Mouse (Mus musculus) right cerebral cortex, adult 18-20 months (tissue): ENCODE measurements around the gene Aanat.
"Not testable (repeated sequence)": the region's sequence is repeated elsewhere in the genome, so short reads cannot be mapped to it uniquely, and the experiment has no call there.

Source experiments
- DNase-seq: peaks from one replicate; pipeline ENCODE4 v3.0.0; 2022; ENCODE audit warnings: mixed read lengths

Gene Aanat

GRCm38 (mm10) chr11:116574982-116575381 is 11.2 kb upstream of the Aanat start:
- DNase-seq = no peak

- DNase-seq = no peak
Observed at GRCm38 (mm10) chr11:116575396-116575795, 10.8 kb upstream of the Aanat start.

- no peak for DNase-seq
Observed at GRCm38 (mm10) chr11:116579280-116579679, 7.0 kb upstream of the Aanat start.

- no peak for DNase-seq
Observed at GRCm38 (mm10) chr11:116580031-116580652, 6.1 kb upstream of the Aanat start.

- DNase-seq = peak; percentile 60
Observed at GRCm38 (mm10) chr11:116580711-116581375, 5.4 kb upstream of the Aanat start.

GRCm38 (mm10) chr11:116581376-116581814 is 4.8 kb upstream of the Aanat start, which contains the start of gene Ube2o:
Gene Ube2o, minus strand, starts transcription at chr11:116581447.
- peak; percentile 91 for DNase-seq

GRCm38 (mm10) chr11:116585682-116586081 is 550 bp upstream of the Aanat start:
- no peak for DNase-seq

GRCm38 (mm10) chr11:116586801-116587631 is 784 bp downstream of the Aanat start:
- DNase-seq = peak; percentile 39

GRCm38 (mm10) chr11:116589020-116589531 is 2.8 kb downstream of the Aanat start:
- no peak for DNase-seq

- no peak for DNase-seq
Observed at GRCm38 (mm10) chr11:116589574-116589973, 3.3 kb downstream of the Aanat start.

- no peak for DNase-seq
Observed at GRCm38 (mm10) chr11:116591621-116592020, 5.4 kb downstream of the Aanat start.

- peak; percentile 92 for DNase-seq
Observed at GRCm38 (mm10) chr11:116592428-116592827, 6.2 kb downstream of the Aanat start.

- no peak for DNase-seq
Observed at GRCm38 (mm10) chr11:116593345-116593744, 7.1 kb downstream of the Aanat start.

GRCm38 (mm10) chr11:116596766-116597165 is 10.5 kb downstream of the Aanat start:
- no peak for DNase-seq

- no peak for DNase-seq
Observed at GRCm38 (mm10) chr11:116598193-116598592, 12.0 kb downstream of the Aanat start.

GRCm38 (mm10) chr11:116599230-116599629 is 13.0 kb downstream of the Aanat start:
- DNase-seq = no peak

- no peak for DNase-seq
Observed at GRCm38 (mm10) chr11:116601166-116601565, 14.9 kb downstream of the Aanat start.

- DNase-seq = no peak
Observed at GRCm38 (mm10) chr11:116602043-116602442, 15.8 kb downstream of the Aanat start.

- DNase-seq = no peak
Observed at GRCm38 (mm10) chr11:116603339-116603738, 17.1 kb downstream of the Aanat start.

GRCm38 (mm10) chr11:116604097-116604496 is 17.9 kb downstream of the Aanat start:
- no peak for DNase-seq

- DNase-seq = no peak
Observed at GRCm38 (mm10) chr11:116607717-116608116, 21.5 kb downstream of the Aanat start.

GRCm38 (mm10) chr11:116609965-116610630 is 23.9 kb downstream of the Aanat start:
- DNase-seq = no peak

GRCm38 (mm10) chr11:116611168-116611567 is 24.9 kb downstream of the Aanat start:
- DNase-seq = not testable (repeated sequence)
